In the genomic region with DNA sequence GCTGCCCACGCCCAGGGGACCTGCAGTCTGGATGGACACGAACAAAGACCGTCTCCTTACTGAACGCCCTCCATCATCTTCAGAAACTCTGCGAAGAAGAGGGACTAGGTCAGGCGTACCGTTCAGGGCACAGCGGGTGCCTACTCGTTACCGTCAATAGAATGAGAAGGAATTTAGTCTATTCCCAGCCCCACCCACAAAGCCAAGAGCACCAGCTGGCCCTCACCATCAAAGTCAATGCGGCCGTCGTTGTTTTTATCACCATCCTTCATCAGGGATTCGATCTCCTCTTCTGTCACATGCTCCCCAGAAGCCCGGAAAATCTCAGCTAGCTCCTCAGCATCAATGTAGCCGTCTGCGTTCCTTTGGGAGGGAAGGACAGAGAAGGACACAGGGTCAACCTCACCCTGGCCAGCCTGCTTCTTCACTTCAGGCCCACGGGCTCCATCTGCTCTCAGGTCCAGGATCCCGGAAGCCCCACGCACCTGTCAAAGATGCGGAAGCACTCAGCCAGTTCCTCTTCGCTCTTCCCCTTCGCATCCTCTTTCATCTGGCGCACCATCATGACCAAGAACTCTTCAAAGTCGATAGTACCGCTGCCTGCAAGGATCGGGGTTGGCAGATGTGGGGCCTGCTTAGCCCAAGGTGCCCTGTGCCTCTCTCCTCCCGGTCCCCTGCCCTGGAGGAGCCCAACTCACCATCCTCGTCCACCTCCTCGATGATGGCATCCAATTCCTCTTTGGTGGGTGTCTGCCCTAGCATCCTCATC, we compare ENCODE assay signal across 29 mouse cellular contexts. TPM values are rescaled to one million over a fixed set of nuclear protein-coding genes. Genes with fewer than 3 reads are reported as not detected.
DNase-seq lines count a peak whose midpoint lies in the region; ATAC-seq and TF ChIP-seq lines count a peak whose summit lies in the region.
"Had no signal": no experiment of that assay in that cellular context is flagged by ENCODE, and none has a peak within 500 bp of the region (broad histone marks: within the 10 kb centered on the region; RNA-seq: fewer than 3 reads in every experiment).

No protein-coding gene starts in this region.

- H3K4me2 ChIP-seq in myocyte (ENCODE audit: low read depth): peak overlapping the region; percentile 75
- H3K4me2 ChIP-seq: embryonic facial prominence, embryonic 13.5 days; heart, embryonic 13.5 days; hindbrain, embryonic 12.5 days; hindbrain, embryonic 15.5 days had no signal

- H3K9me3 ChIP-seq in megakaryocyte, embryonic 14.5 days: peaks cover 5% of the 10 kb centered on the region
- H3K9me3 ChIP-seq: embryonic facial prominence, embryonic 13.5 days; G1E; heart, embryonic 13.5 days; hindbrain, embryonic 12.5 days; hindbrain, embryonic 15.5 days had no signal

- DNase-seq in heart, adult 11 months: peak; percentile 91
- DNase-seq in heart, adult 9 months (ENCODE audit: low spot score in 2 of 2): no peak
- peak; percentile 61 for DNase-seq in R1 (ENCODE audit: low read depth, low spot score)
- no peak for DNase-seq in adrenal gland, adult 18-20 months (ENCODE audit: low spot score in 2 of 2)
- no peak for DNase-seq in cerebellum, adult 11-12 months
- DNase-seq: adrenal gland, postnatal 10 days; cerebellum, adult 11 months; cerebellum, adult 8-10 months; cerebellum, postnatal 10 days; cerebellum, postnatal 36 days; forebrain, postnatal 0 days; gastrocnemius, postnatal 25 days; kidney, adult 2 months had no signal

- H3K27me3 ChIP-seq in megakaryocyte, embryonic 14.5 days (replicated peaks): peaks cover 54% of the 10 kb centered on the region
- no peaks in the 10 kb centered on the region for H3K27me3 ChIP-seq in myocyte (ENCODE audit: control insufficient read depth, insufficient read depth, insufficient read length)
- H3K27me3 ChIP-seq: embryonic facial prominence, embryonic 13.5 days; hindbrain, embryonic 12.5 days; hindbrain, embryonic 15.5 days; Patski had no signal

- H3K4me1 ChIP-seq in megakaryocyte, embryonic 14.5 days: peaks cover 13% of the 10 kb centered on the region
- H3K4me1 ChIP-seq: embryonic facial prominence, embryonic 13.5 days; hindbrain, embryonic 12.5 days; hindbrain, embryonic 15.5 days had no signal

- peak overlapping the region; percentile 28 for H3K4me3 ChIP-seq in megakaryocyte, embryonic 14.5 days (replicated peaks)
- peak overlapping the region; percentile 43 for H3K4me3 ChIP-seq in myocyte
- H3K4me3 ChIP-seq: embryonic facial prominence, embryonic 13.5 days; heart, embryonic 13.5 days; hindbrain, embryonic 12.5 days; hindbrain, embryonic 15.5 days had no signal

- H3K36me3 ChIP-seq in megakaryocyte, embryonic 14.5 days (replicated peaks; ENCODE audit: low read length): peaks cover 16% of the 10 kb centered on the region
- H3K36me3 ChIP-seq in myocyte (ENCODE audit: control insufficient read depth, insufficient read depth): peaks cover 5% of the 10 kb centered on the region
- H3K36me3 ChIP-seq: hindbrain, embryonic 12.5 days; hindbrain, embryonic 15.5 days had no signal

- no peak overlapping the region for H3ac ChIP-seq in myocyte (ENCODE audit: control insufficient read depth, insufficient read length)

- no peak for ATAC-seq in megakaryocyte, adult 5-6 weeks (ENCODE audit: poor library complexity, severe bottlenecking)
- ATAC-seq: activated CD4-positive, CD25-positive, alpha-beta regulatory T cell, adult 4 months; CD4-positive, CD25-positive, alpha-beta regulatory T cell, adult 4 months; forebrain, embryonic 14.5 days; forebrain, postnatal 0 days; intestine, postnatal 0 days; Patski had no signal

- peak; percentile 7 for TF ChIP-seq POLR2A in myocyte (IDR thresholded peaks at IDR 0.05; ENCODE audit: insufficient read length, low read depth)

- peaks cover 8% of the 10 kb centered on the region for H3K79me2 ChIP-seq in myocyte (ENCODE audit: control insufficient read depth, insufficient read depth)

TF ChIP-seq in myocyte, 11 proteins besides CTCF, POLR2A, EP300 and RAD21:
- TF ChIP-seq MYOG (IDR thresholded peaks at IDR 0.05; ENCODE audit: control insufficient read depth in 1 of 3, insufficient read depth in 1 of 3, insufficient read length in 2 of 3, low read depth in 2 of 3) (peak in 1 of 3 experiments; percentile 19), POLR2AphosphoS2 (IDR thresholded peaks at IDR 0.05; ENCODE audit: insufficient read length, low read depth) (peak; percentile 37), MYOD1 (IDR thresholded peaks at IDR 0.05; ENCODE audit: control insufficient read depth in 1 of 3, insufficient read length in 2 of 3, low read depth in 2 of 3) (peak; percentile 47 to 90 (median 81)), E2F4 (IDR thresholded peaks at IDR 0.05; ENCODE audit: insufficient read depth) (no peak)
TF ChIP-seq in myocyte: peak in this region for 3.

RNA-seq across cellular contexts. Expression of gene Tnnc2, which starts 2.3 kb away (rescaled TPM):
- not detected in 2 replicates for polyA plus RNA-seq in megakaryocyte, embryonic 14.5 days (2012; ENCODE audit: insufficient read depth, low replicate concordance)
- total RNA-seq in megakaryocyte, adult 5-6 weeks (2015): not detected in 2 replicates
- total RNA-seq in megakaryocyte, adult 5-6 weeks (2017): not detected in 2 replicates
- polyA plus RNA-seq in myocyte (2012; fragmentation: generic; extraction: Trizol): 3,985 TPM
- 10 to 100 TPM in 1 of 2 experiments, not detected in 1; 11.3 TPM for total RNA-seq in adrenal gland, adult 18-20 months (2021)
- total RNA-seq: G1E; granulocyte monocyte progenitor cell, adult 5-6 weeks; heart, postnatal 25 days had no signal
- polyA plus RNA-seq: activated CD4-positive, CD25-positive, alpha-beta regulatory T cell, adult 4 months; CD4-positive, CD25-positive, alpha-beta regulatory T cell, adult 4 months; forebrain, embryonic 11.5 days; forebrain, embryonic 14.5 days; G1E had no signal

RNA-seq across cellular contexts. Expression of gene Ube2c, which starts 7.7 kb away (rescaled TPM):
- 43.1 and 121 TPM in 2 replicates for polyA plus RNA-seq in megakaryocyte, embryonic 14.5 days (2012; ENCODE audit: insufficient read depth, low replicate concordance)
- total RNA-seq in megakaryocyte, adult 5-6 weeks (2015): 330 and 340 TPM in 2 replicates
- 228 and 247 TPM in 2 replicates for total RNA-seq in megakaryocyte, adult 5-6 weeks (2017)
- polyA plus RNA-seq in myocyte (2012; fragmentation: generic; extraction: Trizol): 103 TPM
- total RNA-seq in adrenal gland, adult 18-20 months (2021): 1 to 10 TPM; 1.4 to 4.0 TPM

RNA-seq across cellular contexts. Expression of gene Snx21, which starts 8.2 kb away (rescaled TPM):
- polyA plus RNA-seq in megakaryocyte, embryonic 14.5 days (2012; ENCODE audit: insufficient read depth, low replicate concordance): 7.7 and 9.9 TPM in 2 replicates
- 5.2 and 5.5 TPM in 2 replicates for total RNA-seq in megakaryocyte, adult 5-6 weeks (2015)
- 3.2 and 5.0 TPM in 2 replicates for total RNA-seq in megakaryocyte, adult 5-6 weeks (2017)
- polyA plus RNA-seq in myocyte (2012; fragmentation: generic; extraction: Trizol): 29.5 TPM
- 10 to 100 TPM; 25.0 to 28.4 TPM for total RNA-seq in adrenal gland, adult 18-20 months (2021)

RNA-seq across cellular contexts. Expression of gene Acot8, which starts 27.3 kb away (rescaled TPM):
- 63.1 and 87.6 TPM in 2 replicates for polyA plus RNA-seq in megakaryocyte, embryonic 14.5 days (2012; ENCODE audit: insufficient read depth, low replicate concordance)
- total RNA-seq in megakaryocyte, adult 5-6 weeks (2015): 20.4 and 20.8 TPM in 2 replicates
- total RNA-seq in megakaryocyte, adult 5-6 weeks (2017): 28.8 and 28.9 TPM in 2 replicates
- polyA plus RNA-seq in myocyte (2012; fragmentation: generic; extraction: Trizol): 24.5 TPM
- 10 to 100 TPM; 32.6 to 36.6 TPM for total RNA-seq in adrenal gland, adult 18-20 months (2021)

RNA-seq across cellular contexts. Expression of gene Zswim3, which starts 27.5 kb away (rescaled TPM):
- 0.40 TPM in 1 of 2 replicates, not detected in the other for polyA plus RNA-seq in megakaryocyte, embryonic 14.5 days (2012; ENCODE audit: insufficient read depth, low replicate concordance)
- 2.3 and 3.4 TPM in 2 replicates for total RNA-seq in megakaryocyte, adult 5-6 weeks (2015)
- 1.7 and 3.4 TPM in 2 replicates for total RNA-seq in megakaryocyte, adult 5-6 weeks (2017)
- 3.3 TPM for polyA plus RNA-seq in myocyte (2012; fragmentation: generic; extraction: Trizol)
- total RNA-seq in adrenal gland, adult 18-20 months (2021): 1 to 10 TPM; 4.2 to 5.3 TPM

Comparison
In these comparisons a context has a peak if more than half of its experiments do, and no peak if none do; other contexts are left out.
1. DNase-seq: peak in heart, adult 11 months (single experiment) and R1 (single experiment); none in heart, adult 9 months (0 of 2), adrenal gland, adult 18-20 months (0 of 2) and cerebellum, adult 11-12 months (single experiment).
2. RNA of gene Ube2c, which starts 7.7 kb away (total RNA-seq): 228 to 340 TPM in megakaryocyte, adult 5-6 weeks; 1.4 to 4.0 TPM in adrenal gland, adult 18-20 months; every median in the first group is over 10 times any median in the second.